Mouse (Mus musculus) neural tube, embryonic 14.5 days (tissue): ENCODE data around the gene Zbtb26. TPM values are rescaled to one million over a fixed set of nuclear protein-coding genes. Genes with fewer than 3 reads are reported as not detected.

Experiments used
- ATAC-seq: fragments of 200-750 bp; cut with Nextera tagmentation; 2 replicates; pipeline ENCODE4 v1.8.0; 2017; ENCODE audit warnings: low read depth, mild to moderate bottlenecking, moderate TSS enrichment, moderate library complexity
- H3K27ac ChIP-seq: fragments of 300-500 bp; sonication (generic); 2 replicates; pipeline ENCODE4 v1.5.1; 2014; ENCODE audit warnings: low read depth, mild to moderate bottlenecking, control low read depth, low read length, moderate library complexity, mixed read lengths
- H3K27me3 ChIP-seq: fragments of 300-500 bp; sonication (generic); 2 replicates; pipeline ENCODE4 v1.6.1; 2014; ENCODE audit warnings: low read length; ENCODE audit not compliant: control insufficient read depth, insufficient read depth
- H3K36me3 ChIP-seq: fragments of 300-500 bp; sonication (generic); 2 replicates; pipeline ENCODE4 v1.6.1; 2014; ENCODE audit warnings: low read length, mixed read lengths; ENCODE audit not compliant: control insufficient read depth, insufficient read depth
- H3K4me1 ChIP-seq: fragments of 300-500 bp; sonication (generic); 2 replicates; pipeline ENCODE4 v1.6.1; 2014; ENCODE audit warnings: low read length; ENCODE audit not compliant: control insufficient read depth, insufficient read depth
- H3K4me2 ChIP-seq: fragments of 300-500 bp; sonication (generic); 2 replicates; pipeline ENCODE4 v1.6.1; 2014; ENCODE audit warnings: mild to moderate bottlenecking, low read depth, low read length, control low read depth
- H3K4me3 ChIP-seq: fragments of 300-500 bp; sonication (generic); 2 replicates; pipeline ENCODE4 v1.5.1; 2014; ENCODE audit warnings: low read depth, low read length, control low read depth, mixed read lengths
- H3K9ac ChIP-seq: fragments of 300-500 bp; sonication (generic); replicated peaks from 2 replicates; pipeline ENCODE4 v1.6.1; 2014; ENCODE audit warnings: low read depth, mild to moderate bottlenecking, control low read depth, low read length, mixed read lengths
- H3K9me3 ChIP-seq: fragments of 300-500 bp; sonication (generic); 2 replicates; pipeline ENCODE4 v1.6.1; 2016; ENCODE audit warnings: low read length; ENCODE audit not compliant: control insufficient read depth
- WGBS: fragments of 180-500 bp; shearing (Covaris S2); extraction: QIAGEN DNeasy Blood & Tissue Kit; methylation state at CpG from one replicate; pipeline ENCODE4 v1.1.7; 2014; 5-methylcytosine and 5-hydroxymethylcytosine counted together
- polyA plus RNA-seq: library from polyadenylated mRNA; unstranded; fragments of >200 nt; fragmentation: Nextera tagmentation; extraction: Ambion mirVana; gene quantifications from 2 replicates; pipeline ENCODE4 v1.2.1, GENCODE M21; 2014

The Zbtb26 gene
- polyA plus RNA-seq, 1 experiment from 2014 or later, result 10.2 TPM

GRCm38 (mm10) chr2:37452376-37452760 lies 9.4 kb upstream of the Zbtb26 start:
- Histone ChIP-seq H3K4me2 (peak overlapping the region; percentile 82), H3K27me3 (no peaks in the 10 kb centered on the region), H3K9me3 (no peaks in the 10 kb centered on the region), H3K4me3 (peak overlapping the region; percentile 87), H3K27ac (peak overlapping the region; percentile 86), H3K9ac (peak overlapping the region; percentile 93), H3K4me1 (peaks cover 9% of the 10 kb centered on the region), H3K36me3 (no peaks in the 10 kb centered on the region)
- peak; percentile 87 for ATAC-seq
- 0% methylated on average over 17 of the region's 24 CpGs for WGBS

- Histone ChIP-seq H3K4me2 (peak overlapping the region; percentile 82), H3K4me1 (peaks cover 9% of the 10 kb centered on the region), H3K27ac (peak overlapping the region; percentile 86), H3K9ac (peak overlapping the region; percentile 93), H3K4me3 (peak overlapping the region; percentile 87), H3K27me3 (no peaks in the 10 kb centered on the region), H3K36me3 (no peaks in the 10 kb centered on the region), H3K9me3 (no peaks in the 10 kb centered on the region)
- 8% methylated on average over 41 of the region's 44 CpGs for WGBS
- ATAC-seq, result peak; percentile 97
Observed at GRCm38 (mm10) chr2:37451667-37452375, 8.9 kb upstream of the Zbtb26 start.

- H3K4me1 ChIP-seq, result peaks cover 11% of the 10 kb centered on the region
- no peaks in the 10 kb centered on the region for H3K9me3 ChIP-seq
- peak; percentile 33; the same call in 1 of the 2 replicates for ATAC-seq
- H3K36me3 ChIP-seq, result peaks cover 9% of the 10 kb centered on the region
- peak overlapping the region; percentile 88 for H3K9ac ChIP-seq
- H3K4me3 ChIP-seq, result peak overlapping the region; percentile 91
- 20% methylated on average over 7 of the region's 7 CpGs for WGBS
- H3K27me3 ChIP-seq, result no peaks in the 10 kb centered on the region
- H3K27ac ChIP-seq, result peak overlapping the region; percentile 99
- H3K4me2 ChIP-seq, result peak overlapping the region; percentile 95
Observed at GRCm38 (mm10) chr2:37431609-37432008, 11.3 kb downstream of the Zbtb26 start.

GRCm38 (mm10) chr2:37430593-37431464 lies 12.1 kb downstream of the Zbtb26 start:
- under 1% methylated on average over 38 of the region's 38 CpGs for WGBS
- peak; percentile 97 for ATAC-seq
- H3K4me1 ChIP-seq, result peaks cover 11% of the 10 kb centered on the region
- peak overlapping the region; percentile 99 for H3K27ac ChIP-seq
- H3K4me2 ChIP-seq, result peak overlapping the region; percentile 95
- peak overlapping the region; percentile 88 for H3K9ac ChIP-seq
- no peaks in the 10 kb centered on the region for H3K27me3 ChIP-seq
- H3K4me3 ChIP-seq, result peak overlapping the region; percentile 91
- H3K9me3 ChIP-seq, result no peaks in the 10 kb centered on the region
- H3K36me3 ChIP-seq, result peaks cover 9% of the 10 kb centered on the region

GRCm38 (mm10) chr2:37423671-37424070 lies 19.3 kb downstream of the Zbtb26 start:
- no peak overlapping the region for H3K27ac ChIP-seq
- WGBS, result 55% methylated on average over 3 of the region's 3 CpGs

GRCm38 (mm10) chr2:37422306-37423304 lies 20.3 kb downstream of the Zbtb26 start, which contains the start of gene Rc3h2:
Rc3h2 (minus strand) TSS chr2:37422903.
- WGBS, result under 1% methylated on average over 61 of the region's 75 CpGs
- H3K4me3 ChIP-seq, result peak within 1 kb of the TSS; percentile 100
- ATAC-seq, result peak; percentile 98
- H3K36me3 ChIP-seq, result no peaks in the 10 kb centered on the region
- H3K9ac ChIP-seq, result peak within 1 kb of the TSS; percentile 99
- H3K4me1 ChIP-seq, result peaks cover 10% of the 10 kb centered on the region; the same call in 1 of the 2 replicates
- H3K27ac ChIP-seq, result peak within 1 kb of the TSS; percentile 96
- H3K9me3 ChIP-seq, result no peaks in the 10 kb centered on the region
- peak within 1 kb of the TSS; percentile 60 for H3K4me2 ChIP-seq
- no peaks in the 10 kb centered on the region; the same call in 1 of the 2 replicates for H3K27me3 ChIP-seq

More at GRCm38 (mm10) chr2:37423671-37424070, 19.3 kb downstream of the Zbtb26 start:
- peaks cover 4% of the 10 kb centered on the region for H3K36me3 ChIP-seq
- no peak for ATAC-seq
- no peak overlapping the region for H3K4me2 ChIP-seq
- H3K4me3 ChIP-seq, result no peak overlapping the region
- no peaks in the 10 kb centered on the region for H3K9me3 ChIP-seq
- H3K27me3 ChIP-seq, result no peaks in the 10 kb centered on the region; the same call in 1 of the 2 replicates
- H3K4me1 ChIP-seq, result peaks cover 10% of the 10 kb centered on the region; the same call in 1 of the 2 replicates
- no peak overlapping the region for H3K9ac ChIP-seq

GRCm38 (mm10) chr2:37421903-37422302 lies 21.0 kb downstream of the Zbtb26 start:
- Histone ChIP-seq H3K4me3 (peak overlapping the region; percentile 100), H3K4me2 (peak overlapping the region; percentile 60), H3K4me1 (peaks cover 10% of the 10 kb centered on the region; the same call in 1 of the 2 replicates), H3K27me3 (no peaks in the 10 kb centered on the region; the same call in 1 of the 2 replicates), H3K9me3 (no peaks in the 10 kb centered on the region), H3K36me3 (no peaks in the 10 kb centered on the region), H3K27ac (peak overlapping the region; percentile 96), H3K9ac (peak overlapping the region; percentile 99)
- no peak for ATAC-seq
- WGBS, result 10% methylated on average over 3 of the region's 3 CpGs

- Histone ChIP-seq H3K27me3 (no peaks in the 10 kb centered on the region), H3K4me2 (no peak overlapping the region), H3K27ac (no peak overlapping the region), H3K4me1 (no peaks in the 10 kb centered on the region), H3K9me3 (no peaks in the 10 kb centered on the region), H3K9ac (no peak overlapping the region), H3K4me3 (no peak overlapping the region), H3K36me3 (peaks cover 22% of the 10 kb centered on the region)
- ATAC-seq, result no peak
- 61% methylated on average over 1 of the region's 1 CpGs for WGBS
Observed at GRCm38 (mm10) chr2:37395539-37395938, 47.4 kb downstream of the Zbtb26 start.
